Mouse (Mus musculus) adipose tissue, adult 10 weeks (tissue): ENCODE data around the gene Tsc22d3. TPM values are rescaled to one million over a fixed set of nuclear protein-coding genes. Genes with fewer than 3 reads are reported as not detected.

Experiments
- polyA plus RNA-seq: library from polyadenylated mRNA; stranded (reverse); fragments of 350-450 nt; fragmentation: Illumina TruSeq; extraction: RNeasy Lipid Tissue Mini Kit (QIAGEN cat#74804); gene quantifications from one replicate; pipeline ENCODE4 v1.2.3, GENCODE M21; 2014; ENCODE audit warnings: low read depth, low replicate concordance

Tsc22d3 gene
- 103 TPM for polyA plus RNA-seq

GRCm38 (mm10) chrX:140600410-140601109 lies at the start of gene Tsc22d3:
TSS of gene Tsc22d3 (minus strand) at chrX:140600659.

Other genes with a start within 250 kb of the Tsc22d3 start
- 39.0 TPM for gene Prps1, start 144.0 kb downstream of the Tsc22d3 start, polyA plus RNA-seq
- gene Mid2, start 63.9 kb upstream of the Tsc22d3 start, polyA plus RNA-seq: 10.3 TPM
- 0.30 TPM for gene Tex13b, start 212.8 kb upstream of the Tsc22d3 start, polyA plus RNA-seq